Comparison of ENCODE assay signal across 8 mouse cellular contexts in the genomic region with DNA sequence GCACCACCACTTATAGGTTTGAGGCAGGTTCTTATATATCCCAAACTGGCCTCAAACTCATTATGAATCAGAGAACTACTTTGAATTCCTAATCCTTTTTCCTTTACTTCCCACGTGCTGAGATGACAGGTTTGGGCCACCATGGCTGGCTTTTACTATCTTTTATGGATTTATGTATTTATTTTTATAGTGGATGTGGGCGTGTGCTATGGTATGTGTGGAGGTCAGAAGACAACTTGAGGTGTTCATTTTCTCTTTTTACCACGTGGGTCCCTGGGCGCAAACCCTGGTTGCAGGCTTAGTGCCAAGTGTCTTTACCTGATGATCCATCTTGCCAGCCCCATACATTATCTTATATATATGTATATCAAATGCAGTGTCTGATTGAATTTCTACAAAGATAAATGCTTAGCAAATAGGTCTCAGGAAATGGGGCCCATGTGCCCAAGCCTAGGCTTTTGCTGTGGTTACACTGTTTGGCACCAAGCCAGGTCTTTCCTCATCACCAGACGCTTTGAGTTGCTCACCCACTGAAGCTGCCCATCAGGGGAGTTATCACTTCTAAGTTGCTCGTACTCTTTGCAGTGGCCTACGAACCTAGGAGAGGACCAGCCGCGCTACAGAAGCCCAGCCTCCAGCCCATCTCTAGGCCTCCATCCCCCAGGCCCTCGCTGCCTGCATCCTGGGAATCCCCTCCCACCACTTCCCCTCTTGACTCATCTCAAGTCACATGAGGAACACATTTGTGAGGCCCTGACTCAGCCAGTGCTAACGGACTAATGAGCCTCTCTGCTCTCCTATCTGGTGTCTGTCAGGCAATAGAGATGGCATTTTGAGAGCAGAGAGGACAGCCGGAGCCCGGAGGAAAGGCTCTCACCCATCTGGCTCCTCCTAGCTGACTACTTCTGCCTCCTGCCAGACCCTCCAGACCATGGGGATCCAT. TPM values are rescaled to one million over a fixed set of nuclear protein-coding genes. Genes with fewer than 3 reads are reported as not detected.
DNase-seq lines count a peak whose midpoint lies in the region; ATAC-seq and TF ChIP-seq lines count a peak whose summit lies in the region.

No protein-coding gene starts in this region.

- no peaks in the 10 kb centered on the region for H3K27me3 ChIP-seq in midbrain, postnatal 0 days (ENCODE audit: insufficient read depth, low read length)
- no peaks in the 10 kb centered on the region for H3K27me3 ChIP-seq in midbrain, embryonic 16.5 days (ENCODE audit: control insufficient read depth, insufficient read depth, low read depth, low read length)
- no peaks in the 10 kb centered on the region for H3K27me3 ChIP-seq in intestine, postnatal 0 days (replicated peaks; ENCODE audit: control insufficient read depth, insufficient read depth, low read length)

- no peaks in the 10 kb centered on the region for H3K36me3 ChIP-seq in midbrain, postnatal 0 days (ENCODE audit: insufficient read depth, low read length)
- H3K36me3 ChIP-seq in midbrain, embryonic 16.5 days (ENCODE audit: control insufficient read depth, insufficient read depth, low read length), result no peaks in the 10 kb centered on the region
- no peaks in the 10 kb centered on the region for H3K36me3 ChIP-seq in intestine, postnatal 0 days (ENCODE audit: control insufficient read depth, insufficient read depth)

- no peaks in the 10 kb centered on the region for H3K4me1 ChIP-seq in midbrain, postnatal 0 days (ENCODE audit: insufficient read depth, low read length)
- no peaks in the 10 kb centered on the region for H3K4me1 ChIP-seq in midbrain, embryonic 16.5 days (ENCODE audit: control insufficient read depth, insufficient read depth, low read length)
- peaks cover 21% of the 10 kb centered on the region for H3K4me1 ChIP-seq in embryonic fibroblast, embryonic 13.5 days (ENCODE audit: control insufficient read depth, insufficient read depth, low read length)
- H3K4me1 ChIP-seq in intestine, postnatal 0 days (replicated peaks; ENCODE audit: control insufficient read depth, insufficient read depth, low read length), result peaks cover 7% of the 10 kb centered on the region; the same call in 1 of the 2 replicates

- H3K9ac ChIP-seq in midbrain, postnatal 0 days (replicated peaks; ENCODE audit: low read length, poor library complexity, severe bottlenecking), result no peak overlapping the region
- no peak overlapping the region for H3K9ac ChIP-seq in midbrain, embryonic 16.5 days (ENCODE audit: low read depth, low read length)
- H3K9ac ChIP-seq in intestine, postnatal 0 days (ENCODE audit: low read depth, low read length), result no peak overlapping the region

- no peak overlapping the region for H3K4me2 ChIP-seq in midbrain, postnatal 0 days (ENCODE audit: low read depth, low read length, poor library complexity, severe bottlenecking)
- no peak overlapping the region for H3K4me2 ChIP-seq in midbrain, embryonic 16.5 days (ENCODE audit: low read length)
- no peak overlapping the region for H3K4me2 ChIP-seq in intestine, postnatal 0 days (replicated peaks; ENCODE audit: low read depth)

- H3K27ac ChIP-seq in midbrain, postnatal 0 days (ENCODE audit: low read depth, low read length), result no peak overlapping the region
- H3K27ac ChIP-seq in midbrain, embryonic 16.5 days (ENCODE audit: low read length), result no peak overlapping the region
- peak overlapping the region; percentile 97 for H3K27ac ChIP-seq in embryonic fibroblast, embryonic 13.5 days (ENCODE audit: insufficient read depth, low read length)
- no peak overlapping the region for H3K27ac ChIP-seq in intestine, postnatal 0 days (ENCODE audit: low read depth, low read length)

- peak; percentile 34 for DNase-seq in midbrain, postnatal 0 days (ENCODE audit: low spot score)
- peak; percentile 93 for DNase-seq in NIH3T3 (ENCODE audit: low read depth)
- peak; percentile 63 for DNase-seq in lung, postnatal 25 days (ENCODE audit: low spot score)
- peak; percentile 74 for DNase-seq in thymus, postnatal 0 days (ENCODE audit: low spot score)

- no peak for TF ChIP-seq CTCF in midbrain, postnatal 0 days (IDR thresholded peaks at IDR 0.05)
- TF ChIP-seq CTCF in embryonic fibroblast, embryonic 13.5 days (IDR thresholded peaks at IDR 0.05; ENCODE audit: borderline replicate concordance, insufficient read depth, low read length), result no peak
- TF ChIP-seq CTCF in intestine, postnatal 0 days (IDR thresholded peaks at IDR 0.05; ENCODE audit: low read depth), result no peak

- no peak for ATAC-seq in midbrain, postnatal 0 days (ENCODE audit: low FRiP score)
- no peak for ATAC-seq in midbrain, embryonic 16.5 days
- peak; percentile 69 for ATAC-seq in intestine, postnatal 0 days
- no peak for ATAC-seq in cerebellum, adult (ENCODE audit: insufficient number of reproducible peaks, low FRiP score, low TSS enrichment)

- TF ChIP-seq POLR2A in embryonic fibroblast, embryonic 13.5 days (IDR thresholded peaks at IDR 0.05; ENCODE audit: low read depth, low read length), result peak; percentile 52

- 78% methylated on average over 13 of the region's 13 CpGs for WGBS in midbrain, postnatal 0 days
- 75% methylated on average over 13 of the region's 13 CpGs for WGBS in midbrain, embryonic 16.5 days
- 27% methylated on average over 13 of the region's 13 CpGs for WGBS in intestine, postnatal 0 days

- H3K4me3 ChIP-seq in midbrain, postnatal 0 days (ENCODE audit: low read depth, low read length), result no peak overlapping the region
- no peak overlapping the region for H3K4me3 ChIP-seq in midbrain, embryonic 16.5 days (ENCODE audit: low read depth, low read length)
- no peak overlapping the region for H3K4me3 ChIP-seq in embryonic fibroblast, embryonic 13.5 days (ENCODE audit: insufficient read depth, low read length)
- H3K4me3 ChIP-seq in intestine, postnatal 0 days (ENCODE audit: low read depth, low read length), result no peak overlapping the region

- H3K9me3 ChIP-seq in midbrain, postnatal 0 days (ENCODE audit: low read length), result no peaks in the 10 kb centered on the region
- no peaks in the 10 kb centered on the region for H3K9me3 ChIP-seq in midbrain, embryonic 16.5 days (replicated peaks; ENCODE audit: control insufficient read depth, low read length, poor library complexity, severe bottlenecking)
- no peaks in the 10 kb centered on the region for H3K9me3 ChIP-seq in intestine, postnatal 0 days (ENCODE audit: control insufficient read depth)

RNA-seq across cellular contexts. Expression of gene Ankdd1a, which starts 21.4 kb away (rescaled TPM):
- 5.4 and 5.5 TPM in 2 replicates for total RNA-seq in midbrain, postnatal 0 days (2014; rRNA removed)
- 1.4 TPM in 2 replicates for polyA plus RNA-seq in midbrain, postnatal 0 days (2015; fragmentation: Nextera tagmentation; extraction: Ambion mirVana)
- 1.1 and 1.8 TPM in 2 replicates for polyA plus RNA-seq in midbrain, embryonic 16.5 days (2015; fragmentation: Nextera tagmentation; extraction: Ambion mirVana)
- polyA plus RNA-seq in embryonic fibroblast, embryonic 13.5 days (2011; ENCODE audit: insufficient read length, low read depth, missing spikeins), result not detected in 2 replicates
- not detected in 2 replicates for polyA plus RNA-seq in intestine, postnatal 0 days (2015; fragmentation: Nextera tagmentation; extraction: Ambion mirVana)
- 0.12 TPM in 2 replicates for polyA plus RNA-seq in thymus, postnatal 0 days (2015; fragmentation: Nextera tagmentation; extraction: Ambion mirVana)

RNA-seq across cellular contexts. Expression of gene Plekho2, which starts 38.4 kb away (rescaled TPM):
- 7.5 and 9.0 TPM in 2 replicates for total RNA-seq in midbrain, postnatal 0 days (2014; rRNA removed)
- polyA plus RNA-seq in midbrain, postnatal 0 days (2015; fragmentation: Nextera tagmentation; extraction: Ambion mirVana), result 3.1 and 3.8 TPM in 2 replicates
- 3.1 and 3.8 TPM in 2 replicates for polyA plus RNA-seq in midbrain, embryonic 16.5 days (2015; fragmentation: Nextera tagmentation; extraction: Ambion mirVana)
- 58.1 and 78.4 TPM in 2 replicates for polyA plus RNA-seq in embryonic fibroblast, embryonic 13.5 days (2011; ENCODE audit: insufficient read length, low read depth, missing spikeins)
- polyA plus RNA-seq in intestine, postnatal 0 days (2015; fragmentation: Nextera tagmentation; extraction: Ambion mirVana), result 6.6 and 6.7 TPM in 2 replicates
- 12.2 and 14.9 TPM in 2 replicates for polyA plus RNA-seq in thymus, postnatal 0 days (2015; fragmentation: Nextera tagmentation; extraction: Ambion mirVana)

RNA-seq across cellular contexts. Expression of gene Pif1, which starts 45.6 kb away (rescaled TPM):
- 0.99 and 2.2 TPM in 2 replicates for total RNA-seq in midbrain, postnatal 0 days (2014; rRNA removed)
- 0.33 and 0.77 TPM in 2 replicates for polyA plus RNA-seq in midbrain, postnatal 0 days (2015; fragmentation: Nextera tagmentation; extraction: Ambion mirVana)
- 2.0 and 2.1 TPM in 2 replicates for polyA plus RNA-seq in midbrain, embryonic 16.5 days (2015; fragmentation: Nextera tagmentation; extraction: Ambion mirVana)
- polyA plus RNA-seq in embryonic fibroblast, embryonic 13.5 days (2011; ENCODE audit: insufficient read length, low read depth, missing spikeins), result 8.3 and 10.9 TPM in 2 replicates
- 1.2 and 1.8 TPM in 2 replicates for polyA plus RNA-seq in intestine, postnatal 0 days (2015; fragmentation: Nextera tagmentation; extraction: Ambion mirVana)
- 14.4 and 17.4 TPM in 2 replicates for polyA plus RNA-seq in thymus, postnatal 0 days (2015; fragmentation: Nextera tagmentation; extraction: Ambion mirVana)

Comparison
In these comparisons a context has a peak if more than half of its experiments do, and no peak if none do; other contexts are left out.
1. DNase-seq: peak in every context shown above with its lines; median percentile 93 in NIH3T3; 74 in thymus, postnatal 0 days; 63 in lung, postnatal 25 days; 34 in midbrain, postnatal 0 days.